Mouse (Mus musculus) G1E (cell line): ENCODE results near the gene St8sia1.

Experiments
- CTCF ChIP-seq: IDR thresholded peaks from 2 replicates; pipeline ENCODE4 v1.5.1; 2012; ENCODE audit warnings: low read depth, low read length, inconsistent platforms, mixed read lengths
- GATA1 ChIP-seq: IDR thresholded peaks from 2 replicates; pipeline ENCODE4 v1.6.1; 2012; ENCODE audit warnings: borderline replicate concordance, low read length, inconsistent platforms, mixed read lengths
- GATA2 ChIP-seq: IDR thresholded peaks from 2 replicates; pipeline ENCODE4 v1.6.1; 2012; ENCODE audit warnings: low read depth, low read length, inconsistent platforms, borderline replicate concordance
- POLR2AphosphoS5 ChIP-seq: IDR thresholded peaks from 2 replicates; pipeline ENCODE4 v1.6.1; 2012; ENCODE audit warnings: low read depth, low read length, inconsistent platforms; ENCODE audit not compliant: insufficient replicate concordance

DNA sequence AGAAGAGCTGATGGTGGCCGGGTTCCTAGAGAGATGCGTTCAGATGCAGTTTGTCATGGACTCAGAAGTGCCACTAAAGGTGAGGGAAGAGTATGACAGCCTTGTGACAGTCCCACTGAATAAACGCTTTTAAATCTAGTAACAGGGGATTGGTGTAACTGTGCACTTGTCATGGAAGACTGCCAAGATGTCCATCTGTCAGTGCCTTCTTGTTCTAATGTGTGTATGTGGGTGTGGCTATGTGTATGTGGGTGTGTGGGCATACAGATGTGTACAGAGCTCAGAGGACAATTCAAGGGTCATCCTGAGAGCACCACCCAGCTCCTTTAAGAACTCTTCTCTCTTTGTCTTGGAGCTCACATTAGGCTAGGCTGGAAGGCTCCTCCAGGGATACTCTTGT, 148.7 kb downstream of the St8sia1 start:
- no peak for TF ChIP-seq GATA1
- TF ChIP-seq POLR2AphosphoS5 = no peak
- TF ChIP-seq CTCF = no peak
- TF ChIP-seq GATA2 = no peak
